20 mouse cellular contexts compared by ENCODE assay signal in the genomic region with DNA sequence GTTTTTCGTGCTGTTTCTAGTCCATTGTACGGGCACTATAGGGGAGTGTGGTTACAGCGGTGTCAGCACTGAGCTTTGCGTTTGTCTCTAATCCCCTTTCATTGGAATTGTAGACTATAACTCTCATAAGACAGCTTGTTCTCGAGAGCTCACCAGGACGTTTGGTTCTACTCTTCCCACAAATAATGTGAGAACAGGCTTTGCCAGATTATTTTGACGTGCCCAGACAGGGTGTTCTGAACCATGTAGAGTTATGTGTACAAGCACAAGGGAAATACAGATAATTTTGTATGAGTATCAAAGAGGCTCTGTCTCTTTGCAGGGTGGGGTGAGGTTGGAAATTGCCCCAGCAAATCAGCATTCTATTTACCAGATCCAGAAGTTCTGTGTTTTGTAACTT.
DNase-seq lines count a peak whose midpoint lies in the region; ATAC-seq and TF ChIP-seq lines count a peak whose summit lies in the region.
"Had no signal": no experiment of that assay in that cellular context is flagged by ENCODE, and none has a peak within 500 bp of the region (broad histone marks: within the 10 kb centered on the region; RNA-seq: fewer than 3 reads in every experiment).

No protein-coding gene starts in this region.

- TF ChIP-seq EP300 in liver, postnatal 0 days (IDR thresholded peaks at IDR 0.05; ENCODE audit: low read depth): no peak

- H3K27ac ChIP-seq in limb, embryonic 14.5 days (replicated peaks; ENCODE audit: low read depth, low read length): no peak overlapping the region
- no peak overlapping the region for H3K27ac ChIP-seq in limb, embryonic 10.5 days
- no peak overlapping the region for H3K27ac ChIP-seq in liver, postnatal 0 days (ENCODE audit: low read depth)
- H3K27ac ChIP-seq: embryonic facial prominence, embryonic 15.5 days; forebrain, embryonic 10.5 days; heart, embryonic 15.5 days; hindbrain, embryonic 10.5 days; hindbrain, embryonic 14.5 days had no signal

- ATAC-seq in limb, embryonic 14.5 days (ENCODE audit: low FRiP score, low read depth): no peak
- no peak for ATAC-seq in liver, postnatal 0 days
- ATAC-seq: forebrain, embryonic 14.5 days had no signal

- 68% methylated on average over 7 of the region's 7 CpGs for WGBS in limb, embryonic 14.5 days
- 84% methylated on average over 7 of the region's 7 CpGs for WGBS in limb, embryonic 10.5 days
- 75% methylated on average over 7 of the region's 7 CpGs for WGBS in liver, postnatal 0 days (ENCODE audit: insufficient replicate concordance)

- no peak for TF ChIP-seq POLR2A in limb, embryonic 14.5 days (IDR thresholded peaks at IDR 0.05; ENCODE audit: borderline replicate concordance, extremely low read depth, insufficient read depth, insufficient read length)

- no peak overlapping the region for H3K4me3 ChIP-seq in limb, embryonic 14.5 days (replicated peaks; ENCODE audit: low read length)
- H3K4me3 ChIP-seq in limb, embryonic 10.5 days: no peak overlapping the region
- H3K4me3 ChIP-seq in liver, postnatal 0 days (ENCODE audit: low read depth, low read length): no peak overlapping the region
- H3K4me3 ChIP-seq: embryonic facial prominence, embryonic 15.5 days; erythroblast, embryonic 14.5 days; forebrain, embryonic 10.5 days; heart, embryonic 15.5 days; hindbrain, embryonic 10.5 days had no signal

- TF ChIP-seq CTCF in liver, postnatal 0 days (IDR thresholded peaks at IDR 0.05; ENCODE audit: low read depth): no peak

- no peak overlapping the region for H3K9ac ChIP-seq in limb, embryonic 14.5 days (ENCODE audit: low read depth, low read length, severe bottlenecking)
- no peak overlapping the region for H3K9ac ChIP-seq in liver, postnatal 0 days (replicated peaks)
- H3K9ac ChIP-seq: embryonic facial prominence, embryonic 15.5 days; heart, embryonic 15.5 days; hindbrain, embryonic 14.5 days had no signal

- H3K36me3 ChIP-seq in limb, embryonic 14.5 days (ENCODE audit: control insufficient read depth, insufficient read depth, low read length): no peaks in the 10 kb centered on the region
- no peaks in the 10 kb centered on the region for H3K36me3 ChIP-seq in limb, embryonic 10.5 days
- no peaks in the 10 kb centered on the region for H3K36me3 ChIP-seq in liver, postnatal 0 days (replicated peaks; ENCODE audit: insufficient read depth, low read length)
- H3K36me3 ChIP-seq: embryonic facial prominence, embryonic 15.5 days; forebrain, embryonic 10.5 days; heart, embryonic 15.5 days; hindbrain, embryonic 10.5 days had no signal

- no peak overlapping the region for H3K4me2 ChIP-seq in limb, embryonic 14.5 days (replicated peaks; ENCODE audit: low read depth, low read length, severe bottlenecking)
- no peak overlapping the region for H3K4me2 ChIP-seq in liver, postnatal 0 days (ENCODE audit: low read depth, low read length)
- H3K4me2 ChIP-seq: embryonic facial prominence, embryonic 15.5 days; heart, embryonic 11.5 days; heart, embryonic 15.5 days; hindbrain, embryonic 14.5 days had no signal

- H3K4me1 ChIP-seq in limb, embryonic 14.5 days (ENCODE audit: control insufficient read depth, insufficient read depth, low read length): no peaks in the 10 kb centered on the region
- H3K4me1 ChIP-seq in limb, embryonic 10.5 days: no peaks in the 10 kb centered on the region
- 0 out of 2 replicates have a peak, but pooled peaks cover 2% of the 10 kb centered on the region for H3K4me1 ChIP-seq in liver, postnatal 0 days (ENCODE audit: insufficient read depth)
- H3K4me1 ChIP-seq: embryonic facial prominence, embryonic 15.5 days; heart, embryonic 15.5 days had no signal

- no peaks in the 10 kb centered on the region for H3K9me3 ChIP-seq in limb, embryonic 14.5 days (ENCODE audit: control insufficient read depth, low read length)
- H3K9me3 ChIP-seq in limb, embryonic 10.5 days (replicated peaks): no peaks in the 10 kb centered on the region
- H3K9me3 ChIP-seq in liver, postnatal 0 days (ENCODE audit: low read length): no peaks in the 10 kb centered on the region
- H3K9me3 ChIP-seq: embryonic facial prominence, embryonic 15.5 days; forebrain, embryonic 10.5 days; heart, embryonic 15.5 days; hindbrain, embryonic 10.5 days had no signal

- DNase-seq in layer of hippocampus, adult 11-12 months (ENCODE audit: low spot score): peak; percentile 17
- no peak for DNase-seq in layer of hippocampus, adult 8-10 months (ENCODE audit: low spot score in 2 of 2)
- DNase-seq in limb, embryonic 14.5 days (ENCODE audit: low spot score): peak; percentile 29
- no peak for DNase-seq in limb, embryonic 10.5 days (ENCODE audit: low spot score)
- DNase-seq in urinary bladder, postnatal 36 days (ENCODE audit: low spot score in 2 of 2): peak; percentile 15 to 18
- no peak for DNase-seq in urinary bladder, postnatal 4 days (ENCODE audit: low spot score in 2 of 2)
- DNase-seq in liver, postnatal 0 days: no peak
- DNase-seq: adrenal gland, adult 2 months; adrenal gland, postnatal 25 days; cerebellum, adult 18-20 months; cerebellum, adult 9-11 months; cerebellum, postnatal 36 days had no signal

- H3K27me3 ChIP-seq in limb, embryonic 14.5 days (ENCODE audit: control insufficient read depth, insufficient read depth, low read length): no peaks in the 10 kb centered on the region
- no peaks in the 10 kb centered on the region for H3K27me3 ChIP-seq in limb, embryonic 10.5 days (ENCODE audit: low read depth, poor library complexity, severe bottlenecking)
- H3K27me3 ChIP-seq in liver, postnatal 0 days (ENCODE audit: insufficient read depth, low read length): no peaks in the 10 kb centered on the region
- H3K27me3 ChIP-seq: embryonic facial prominence, embryonic 15.5 days; heart, embryonic 15.5 days had no signal

Comparison
In these comparisons a context has a peak if more than half of its experiments do, and no peak if none do; other contexts are left out.
1. DNase-seq: peak in layer of hippocampus, adult 11-12 months (single experiment), limb, embryonic 14.5 days (single experiment) and urinary bladder, postnatal 36 days (2 of 2); none in layer of hippocampus, adult 8-10 months (0 of 2), limb, embryonic 10.5 days (single experiment), urinary bladder, postnatal 4 days (0 of 2) and liver, postnatal 0 days (single experiment).